Mouse (Mus musculus) adrenal gland, adult 18-20 months (tissue): ENCODE results near the gene Rd3l. TPM values are rescaled to one million over a fixed set of nuclear protein-coding genes. Genes with fewer than 3 reads are reported as not detected.

Source experiments
- DNase-seq, 2 experiments: peaks; one replicate each; pipeline ENCODE4 v3.0.0; 2021 to 2022; ENCODE audit warnings: low spot score in 2 of 2
- long read RNA-seq, 2 experiments: library from polyadenylated mRNA; stranded (forward); transcript quantifications; one replicate each; pipeline ENCODE4 v2.0.0; 2021
- total RNA-seq, 2 experiments: library from RNA; stranded (reverse); gene quantifications; 1 replicate in 1 of 2; 2 replicates in 1 of 2; pipeline ENCODE4 v1.2.3; 2021

Gene Rd3l
- total RNA-seq, result not detected
- long read RNA-seq, experiment 1, result 0 reads
- long read RNA-seq, experiment 2, result 0 reads

DNA sequence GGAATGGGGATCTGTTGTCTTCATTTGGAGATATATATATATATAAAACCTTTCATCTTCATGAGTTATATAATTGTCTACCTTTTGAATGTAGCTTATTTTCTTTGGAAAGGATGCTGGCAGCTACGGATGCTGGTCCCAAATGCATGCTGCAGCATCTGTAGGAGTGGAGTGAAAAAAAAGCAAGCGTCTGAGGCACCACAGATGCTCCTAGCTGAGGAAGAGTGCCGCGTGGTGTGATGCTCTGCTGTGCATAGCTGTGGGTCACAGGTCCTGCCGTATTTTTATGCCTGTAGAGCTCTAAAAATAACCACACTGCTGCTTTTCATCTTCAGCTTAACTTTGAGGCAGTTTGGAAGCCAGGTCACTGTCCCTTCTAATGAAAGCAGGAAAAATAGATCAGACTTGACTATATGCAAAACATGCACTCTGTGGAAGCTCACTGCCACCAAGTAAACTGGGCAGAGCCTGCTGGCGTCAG is at the start of gene Rd3l:
Gene Rd3l (minus strand): TSS at position 431 of the 481 bp plus-strand sequence.
- DNase-seq, result no peak

DNA sequence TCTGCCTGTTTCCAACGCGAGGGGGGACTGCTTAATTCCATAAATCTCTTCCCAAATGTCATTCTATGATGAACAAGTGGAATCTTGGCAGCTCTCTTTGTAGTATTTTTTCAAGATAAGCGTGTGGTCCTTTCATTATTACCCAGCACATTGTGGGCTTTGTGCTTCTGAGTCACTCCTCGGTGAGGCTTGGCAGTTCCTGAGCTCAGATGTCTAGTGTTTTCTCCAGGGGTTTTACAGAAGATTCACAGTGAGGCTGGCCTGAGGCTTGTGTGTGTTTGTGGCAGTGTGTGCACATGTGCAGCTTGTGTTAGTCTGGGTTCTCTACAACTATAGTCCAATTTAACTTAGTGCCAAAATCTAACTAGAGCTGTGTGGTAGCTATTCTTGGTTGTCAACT is 46.3 kb upstream of the Rd3l start:
- no peak for DNase-seq

DNA sequence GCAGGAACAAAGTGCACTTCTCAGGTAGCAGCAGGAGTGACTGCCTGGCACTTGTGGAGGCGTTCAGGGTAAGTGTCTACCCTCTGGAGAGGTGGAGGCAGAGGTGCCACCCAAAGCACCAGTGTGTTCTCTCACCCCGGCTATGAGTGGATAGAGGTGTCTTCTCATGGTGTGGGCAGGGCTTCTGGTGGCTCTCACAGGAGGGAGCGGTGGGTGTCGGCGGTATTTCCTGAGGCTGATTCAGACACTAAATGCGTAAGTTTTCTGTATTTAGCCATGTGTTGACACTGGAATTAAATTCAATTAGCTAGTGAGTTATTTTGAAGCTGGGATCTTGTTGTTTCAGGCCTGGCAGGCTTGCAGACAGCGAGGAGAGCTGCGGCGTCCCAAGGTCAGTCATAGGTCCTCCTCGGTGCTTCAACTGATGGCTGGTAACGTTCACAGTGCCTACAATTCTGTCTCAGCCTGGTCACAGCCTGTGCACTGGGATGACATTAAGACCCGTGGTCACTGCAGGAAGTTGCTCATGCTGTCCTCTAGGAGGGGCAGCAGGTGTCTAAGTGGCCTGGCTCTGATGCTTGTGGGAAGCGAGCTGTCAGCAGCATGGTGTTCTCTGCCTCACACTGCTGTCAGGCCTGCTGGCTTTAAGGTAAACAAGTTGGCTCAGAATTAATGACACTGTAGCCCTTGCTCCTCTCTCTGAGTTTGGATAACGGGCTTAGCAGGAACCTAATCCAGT is 45.0 kb upstream of the Rd3l start:
- DNase-seq, result no peak

DNA sequence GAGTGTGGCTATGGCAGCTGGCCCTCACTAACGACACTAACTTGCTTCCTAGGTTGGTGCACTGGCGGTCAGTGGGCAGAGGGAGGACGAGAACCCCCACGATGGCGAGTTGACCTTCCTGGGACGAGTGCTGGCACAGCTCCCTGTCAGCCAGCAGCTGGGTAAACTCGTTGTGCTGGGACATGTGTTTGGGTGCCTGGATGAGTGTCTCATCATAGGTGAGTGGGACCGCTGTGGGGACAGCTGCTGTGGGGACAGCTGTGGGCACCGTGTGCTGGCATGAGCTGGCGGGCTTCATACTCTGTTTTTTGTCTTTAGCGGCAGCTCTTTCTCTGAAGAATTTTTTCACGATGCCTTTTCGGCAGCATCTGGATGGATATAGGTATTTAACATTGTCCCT is 44.3 kb upstream of the Rd3l start:
- no peak for DNase-seq

DNA sequence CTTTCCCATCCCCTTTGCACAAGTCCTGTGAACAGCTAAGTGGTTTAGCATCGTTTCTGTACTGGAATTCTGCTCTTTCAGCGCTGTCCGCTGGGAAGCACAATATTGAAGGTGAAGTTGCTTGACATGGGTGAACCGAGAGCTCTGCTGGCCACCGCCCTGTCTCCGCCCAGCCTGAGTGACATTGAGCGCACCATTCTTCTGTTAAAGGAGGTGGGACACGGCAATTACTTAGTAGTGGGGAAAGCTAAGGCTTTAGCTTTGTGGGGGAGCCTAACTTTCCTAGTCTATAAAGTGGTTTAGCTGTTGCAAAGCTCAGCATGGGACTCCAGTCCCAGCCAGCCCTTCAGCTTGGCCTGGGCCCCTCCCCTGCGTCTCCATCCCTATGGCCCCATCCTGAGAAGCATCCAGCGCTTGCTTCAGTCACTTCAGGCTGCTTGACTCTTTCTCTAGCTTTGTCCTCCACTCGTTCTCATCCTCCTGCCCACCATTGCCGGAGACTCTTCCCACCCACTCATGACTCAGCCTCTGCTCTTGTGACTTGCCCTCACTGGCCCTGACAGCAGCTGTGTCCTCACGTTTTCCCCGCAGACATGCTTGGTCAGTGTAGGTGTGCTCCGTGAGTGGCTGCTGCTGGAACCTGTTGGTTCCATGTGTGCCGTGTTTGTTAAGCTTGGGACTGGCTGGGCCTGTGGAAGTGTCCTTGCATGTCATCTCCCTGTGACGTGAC is 43.6 kb upstream of the Rd3l start:
- DNase-seq, result no peak

DNA sequence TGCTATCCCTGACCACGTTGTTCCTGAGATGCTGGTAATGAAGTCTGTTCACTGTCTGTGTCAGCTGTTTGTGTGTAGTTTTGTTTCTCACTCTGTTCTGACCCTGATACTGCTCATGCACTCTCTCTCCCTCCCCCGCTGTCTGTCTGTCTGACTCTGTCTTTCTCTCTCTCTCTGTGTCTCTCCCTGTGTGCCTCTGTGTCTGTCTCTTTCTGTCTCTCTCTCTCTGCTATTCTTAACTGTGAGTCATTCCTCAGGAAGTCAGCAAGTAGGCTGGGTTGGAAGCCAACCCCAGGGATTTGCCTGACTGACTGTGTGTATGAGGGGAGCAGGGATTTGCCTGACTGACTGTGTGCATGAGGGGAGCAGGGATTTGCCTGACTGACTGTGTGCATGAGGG is 42.2 kb upstream of the Rd3l start:
- DNase-seq, result no peak

DNA sequence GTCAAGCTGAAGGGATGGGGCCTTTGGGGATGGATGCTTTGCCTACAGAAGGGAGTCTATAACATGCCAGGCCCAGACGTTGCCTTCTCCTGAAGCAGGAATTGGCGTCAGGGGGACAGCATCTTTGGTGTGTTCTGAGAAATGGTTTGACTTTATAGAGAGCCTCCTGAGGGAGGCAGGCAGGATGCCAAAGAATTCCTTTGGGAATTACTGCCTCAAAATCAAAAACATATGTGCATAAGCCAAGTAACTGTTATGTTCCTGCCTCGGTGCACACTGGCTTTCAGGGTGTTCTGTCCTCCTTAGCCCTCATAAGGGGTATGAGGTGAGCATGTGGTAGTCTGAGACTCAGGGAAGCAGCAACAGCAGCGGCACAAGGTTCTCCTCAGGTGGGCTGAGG is 35.2 kb upstream of the Rd3l start:
- no peak for DNase-seq

DNA sequence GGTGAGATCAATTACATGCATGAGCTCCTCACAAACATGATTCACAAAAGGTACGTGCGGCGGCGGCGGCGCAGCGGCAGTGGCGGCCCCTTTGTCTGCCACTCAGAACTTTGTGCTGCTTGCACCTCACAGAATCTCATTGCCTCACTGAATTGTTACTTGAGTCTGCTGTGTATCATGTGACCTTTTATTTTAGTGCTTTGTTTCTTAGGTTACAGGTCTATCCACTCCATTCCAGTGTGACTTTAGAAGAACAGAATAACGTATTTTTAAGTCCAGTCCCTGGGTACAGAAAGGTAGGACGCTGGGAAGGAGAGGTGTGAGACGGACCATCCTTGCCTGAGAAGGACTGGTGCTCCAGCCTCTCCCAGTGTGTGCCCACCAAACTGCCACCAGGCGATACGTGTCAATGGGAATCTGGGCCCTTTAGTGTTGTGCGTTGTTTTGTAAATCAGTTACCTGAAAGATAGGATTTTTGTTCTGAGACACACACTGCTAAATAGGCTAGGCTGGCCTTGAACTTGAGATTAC is 32.2 kb upstream of the Rd3l start:
- no peak for DNase-seq

DNA sequence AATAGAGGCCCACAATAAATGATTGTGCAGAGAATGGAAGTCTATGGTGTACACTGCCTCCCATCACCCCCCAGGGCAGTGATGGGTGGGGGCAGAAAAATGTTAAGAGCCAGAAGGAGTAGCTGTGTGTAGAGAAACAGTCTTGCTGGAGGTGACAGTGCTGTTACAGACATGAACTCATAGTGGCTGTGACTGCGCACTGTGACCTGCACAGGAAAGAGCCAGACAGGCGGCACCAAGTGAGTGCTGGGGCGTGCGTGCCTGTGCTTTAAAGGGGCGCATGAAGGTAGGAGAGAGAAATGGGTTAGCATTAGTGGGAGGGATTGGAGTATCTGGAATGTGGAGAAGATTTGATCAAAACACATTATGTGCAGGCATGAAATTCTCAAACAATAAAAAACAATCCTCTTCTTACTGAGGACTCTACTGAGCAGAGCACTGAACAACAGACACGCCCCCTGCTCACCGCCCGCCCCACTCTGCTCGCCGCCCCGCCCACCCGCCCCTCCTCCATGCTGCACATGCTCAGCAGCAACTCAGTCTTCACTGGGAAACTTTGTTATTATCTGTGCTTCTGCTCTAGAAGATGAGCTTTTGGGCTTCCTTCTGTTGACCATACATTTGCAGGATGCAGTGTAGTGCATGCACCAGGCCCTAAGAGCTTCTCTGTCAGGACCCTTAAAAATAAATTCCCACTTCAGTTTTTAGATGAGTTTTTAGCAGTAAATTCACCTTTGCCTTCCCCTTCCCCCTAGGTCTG is 31.6 kb upstream of the Rd3l start:
- no peak for DNase-seq

DNA sequence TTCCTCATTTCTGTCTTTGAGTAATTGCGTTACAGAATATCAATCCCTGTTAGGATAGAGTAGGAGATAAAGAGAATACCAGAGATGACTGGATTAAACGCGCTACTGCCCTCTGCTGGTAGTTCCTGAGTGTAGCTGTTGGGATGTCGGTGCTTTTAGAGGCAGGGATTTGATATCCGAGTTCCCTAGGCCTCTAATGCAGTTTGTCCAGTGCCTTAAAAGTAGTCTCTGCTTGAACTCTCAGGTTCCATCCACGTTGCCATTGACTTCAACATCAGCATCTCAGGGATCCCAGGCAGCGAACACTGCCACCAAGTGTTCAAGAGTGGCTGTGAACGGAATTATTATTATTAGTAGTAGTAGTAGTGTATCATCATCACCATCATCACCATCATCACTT is 20.1 kb upstream of the Rd3l start:
- peak; percentile 68 to 69 for DNase-seq

DNA sequence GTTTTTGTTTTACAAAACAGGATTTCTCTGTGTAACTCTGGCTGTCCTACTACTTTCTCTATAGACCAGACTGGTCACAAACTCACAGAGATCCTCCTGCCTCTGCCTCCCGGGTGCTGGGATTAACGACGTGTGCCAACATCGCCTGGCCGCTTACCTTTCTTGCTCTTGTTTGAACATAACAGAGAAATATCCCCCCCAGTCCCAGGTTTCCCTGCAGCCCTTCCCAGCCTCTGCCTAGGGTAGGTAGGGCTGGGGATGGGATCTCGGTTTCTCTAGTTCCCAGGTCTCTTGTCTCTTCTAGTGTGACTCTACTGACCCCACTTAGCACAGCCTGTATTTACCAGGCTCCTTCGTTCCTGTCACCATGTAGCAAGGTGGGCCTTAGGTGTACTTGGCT is 18.6 kb upstream of the Rd3l start:
- no peak for DNase-seq

DNA sequence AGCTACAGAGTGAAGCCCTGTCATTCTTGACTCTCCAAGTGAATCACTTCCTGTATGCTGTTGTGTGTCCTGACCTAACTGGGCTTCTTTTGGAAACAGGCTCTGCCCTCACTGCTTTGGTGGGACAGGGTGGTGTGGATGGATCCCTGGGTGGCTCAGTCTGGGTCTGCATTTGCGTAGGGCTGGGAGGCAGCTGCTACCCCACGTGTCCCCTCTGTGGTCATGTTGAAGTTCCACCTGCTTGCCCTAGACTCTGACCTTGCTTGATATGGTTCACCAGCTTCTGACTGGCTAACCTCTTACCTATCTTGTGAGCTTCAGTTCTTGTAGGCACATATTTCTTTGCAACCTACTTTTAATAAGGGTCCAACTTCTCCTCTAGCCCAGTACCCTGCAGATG is 14.0 kb upstream of the Rd3l start:
- DNase-seq, result no peak

DNA sequence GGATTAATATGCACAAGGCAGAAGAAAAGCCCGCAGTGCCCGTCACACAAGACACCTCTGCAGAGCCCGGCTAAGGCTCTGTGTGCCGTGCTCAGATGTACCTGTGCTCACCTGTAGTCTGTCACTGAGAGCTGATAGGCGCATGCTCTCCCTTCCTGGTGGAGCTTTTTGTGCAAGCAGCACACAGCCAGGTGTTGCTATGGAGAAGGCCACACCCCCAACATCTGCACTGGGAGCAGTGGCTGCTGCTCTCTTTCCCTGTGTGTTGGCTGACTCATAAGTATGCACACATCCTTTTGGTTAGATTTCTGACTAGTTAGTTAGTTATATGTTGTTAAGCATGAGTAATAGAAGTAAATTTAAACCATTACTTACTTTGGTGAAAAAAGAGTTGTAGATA is 11.5 kb upstream of the Rd3l start:
- no peak for DNase-seq

DNA sequence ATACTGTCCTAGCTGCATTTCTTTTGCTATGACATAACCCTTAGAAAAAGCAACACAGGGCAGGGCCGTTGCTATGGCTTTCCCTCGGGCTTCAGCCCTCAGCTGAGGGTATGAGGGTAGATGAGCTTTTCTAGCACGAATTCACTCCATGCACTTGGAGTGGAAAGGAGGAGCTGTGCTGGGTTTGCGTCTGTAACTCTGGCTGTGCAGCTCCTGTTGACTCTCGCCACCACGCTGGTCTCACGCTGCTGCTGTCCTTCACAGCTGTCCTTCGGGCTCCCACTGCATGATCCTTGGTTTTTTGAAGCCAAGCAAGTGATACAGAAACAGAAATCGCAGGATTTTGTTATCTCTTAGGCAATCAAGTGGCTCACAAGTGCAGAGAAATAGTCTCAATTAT is 5.6 kb upstream of the Rd3l start:
- DNase-seq, result no peak

DNA sequence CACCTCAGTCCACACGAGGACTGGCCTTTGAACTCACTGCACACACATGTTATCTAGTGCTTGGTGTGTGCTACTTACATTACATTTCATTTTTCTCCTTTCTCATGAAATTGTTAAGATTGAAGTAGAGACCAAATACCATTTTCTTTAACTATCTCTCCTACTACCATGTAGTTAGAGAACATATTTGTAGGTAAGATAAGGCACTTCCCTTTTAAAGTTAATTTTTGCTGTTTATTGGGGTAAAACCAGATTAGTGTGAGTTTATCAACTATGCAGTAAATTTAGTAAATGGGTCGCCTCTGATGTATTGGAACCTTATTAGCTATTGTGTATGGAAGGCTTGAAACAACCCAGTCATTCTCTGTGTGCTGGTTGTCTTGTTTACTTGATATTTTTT is 2.0 kb upstream of the Rd3l start:
- no peak for DNase-seq

DNA sequence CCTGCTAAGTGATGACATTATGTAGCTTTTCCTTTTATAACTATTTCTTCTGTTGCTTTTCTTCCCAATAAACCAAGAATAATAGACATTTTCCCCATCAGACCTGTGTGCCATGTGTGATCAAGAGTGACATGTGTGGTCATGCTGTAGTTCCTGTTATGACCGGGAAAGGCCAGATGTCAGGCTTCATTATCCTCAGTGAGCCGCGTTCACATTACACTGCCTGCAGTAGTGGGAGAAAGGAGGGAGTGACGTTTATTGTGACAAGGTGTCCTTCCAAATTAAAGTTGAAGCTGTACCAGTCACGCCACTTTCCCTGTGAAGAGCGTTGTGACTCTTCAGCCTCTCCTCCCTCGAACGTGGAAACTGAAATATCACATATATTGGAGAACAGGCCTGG is 714 bp upstream of the Rd3l start:
- DNase-seq, result no peak

DNA sequence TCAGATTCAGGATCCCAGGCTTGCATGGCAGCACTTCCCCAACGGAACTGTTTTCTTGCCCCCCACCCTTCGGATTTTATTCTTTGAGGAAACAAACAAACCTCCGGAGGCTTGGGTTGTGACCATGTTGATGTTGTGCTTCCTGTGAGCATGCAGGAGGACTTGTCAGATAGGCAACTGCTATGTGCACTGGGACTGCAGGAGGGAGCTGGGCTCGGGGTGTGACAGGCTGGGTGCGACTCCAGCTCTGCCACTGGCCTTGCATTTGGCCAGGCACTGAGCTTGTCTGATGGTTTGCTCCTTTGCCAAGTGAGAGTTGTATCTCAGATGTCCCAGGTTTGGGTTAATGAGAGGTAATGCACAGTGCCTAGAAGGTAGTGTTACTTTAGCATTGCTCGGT is 2.8 kb downstream of the Rd3l start:
- no peak for DNase-seq

DNA sequence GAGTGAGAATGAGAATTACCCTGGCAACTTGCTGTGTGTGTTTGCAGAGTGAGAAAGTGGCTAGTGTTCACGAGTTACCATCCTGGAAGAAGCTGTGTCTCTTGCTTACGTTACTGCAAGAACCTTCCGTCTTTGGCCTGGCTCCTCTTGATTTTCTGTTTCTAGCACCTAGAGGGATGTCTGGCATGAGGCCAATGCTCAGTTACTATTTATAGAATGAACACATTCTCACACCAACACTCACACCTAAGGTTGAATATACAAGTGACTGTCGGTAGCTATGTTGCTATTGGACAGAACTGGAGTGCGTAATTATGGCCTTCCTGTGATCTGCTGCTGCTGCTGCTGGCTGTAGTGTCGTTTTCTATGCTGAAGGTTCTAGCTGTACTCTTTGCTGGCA is 4.0 kb downstream of the Rd3l start:
- no peak for DNase-seq

DNA sequence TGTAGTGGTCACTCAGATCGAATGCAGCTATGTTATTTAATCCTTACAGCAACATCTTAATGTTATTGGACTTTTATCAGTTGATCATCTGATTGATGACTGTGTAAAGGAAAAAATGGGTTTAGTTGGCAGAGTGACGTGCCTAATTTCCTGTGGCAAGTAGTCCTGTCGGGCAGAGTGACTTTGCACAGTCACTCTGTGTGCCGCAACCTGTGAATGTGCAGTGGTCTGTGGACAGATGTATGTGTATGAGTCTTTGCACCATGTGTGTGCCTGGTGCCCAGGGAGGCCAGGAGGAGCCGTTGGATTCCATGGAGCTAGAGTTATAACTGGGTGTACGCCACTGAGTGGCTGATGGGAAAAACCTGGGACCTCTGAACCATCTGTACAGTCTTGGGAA is 6.5 kb downstream of the Rd3l start:
- no peak for DNase-seq

DNA sequence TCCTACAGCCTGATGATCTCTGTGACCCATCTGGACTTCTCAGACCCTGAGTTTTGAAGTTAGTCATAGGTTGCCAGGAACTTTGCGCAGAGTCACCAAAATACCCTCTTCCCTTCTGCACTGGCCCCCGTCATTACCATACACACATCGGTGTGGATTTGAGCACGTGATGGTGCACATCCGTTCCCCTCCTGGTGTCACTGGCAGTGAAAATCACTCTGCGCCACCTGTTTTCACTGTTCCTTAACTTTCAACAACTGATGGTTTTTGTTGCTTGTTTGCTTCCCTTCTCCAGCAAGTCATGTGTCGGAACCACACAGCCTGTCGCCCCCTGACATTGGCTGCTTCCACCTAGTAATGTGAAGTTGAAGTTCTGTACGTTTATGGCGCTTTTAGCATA is 8.6 kb downstream of the Rd3l start:
- no peak for DNase-seq

DNA sequence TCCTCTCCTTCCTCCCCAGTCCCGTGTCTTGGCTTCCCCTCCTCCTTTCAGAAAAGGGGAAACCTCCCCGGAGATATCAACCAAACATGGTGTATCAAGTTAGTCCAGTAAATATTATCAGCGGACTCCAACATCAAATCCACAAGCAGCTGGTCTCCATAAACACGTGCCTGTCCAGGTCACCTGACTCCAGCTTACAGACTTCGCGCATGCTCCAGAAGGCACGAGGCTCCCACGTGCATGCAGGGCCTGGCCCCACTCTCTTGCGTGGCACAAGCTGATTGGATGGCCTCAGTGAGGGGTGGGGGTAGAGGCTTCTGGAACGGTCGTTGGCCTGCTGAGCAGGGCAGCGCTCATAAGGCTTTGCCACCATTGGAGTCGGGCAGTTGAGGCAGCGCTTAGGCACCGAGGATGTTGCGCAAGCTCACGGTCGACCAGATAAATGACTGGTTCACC is 9.9 kb downstream of the Rd3l start, which contains the start of gene Tdrd9:
Gene Tdrd9 (plus strand): TSS at position 329 of the 456 bp plus-strand sequence.
- DNase-seq, result no peak

DNA sequence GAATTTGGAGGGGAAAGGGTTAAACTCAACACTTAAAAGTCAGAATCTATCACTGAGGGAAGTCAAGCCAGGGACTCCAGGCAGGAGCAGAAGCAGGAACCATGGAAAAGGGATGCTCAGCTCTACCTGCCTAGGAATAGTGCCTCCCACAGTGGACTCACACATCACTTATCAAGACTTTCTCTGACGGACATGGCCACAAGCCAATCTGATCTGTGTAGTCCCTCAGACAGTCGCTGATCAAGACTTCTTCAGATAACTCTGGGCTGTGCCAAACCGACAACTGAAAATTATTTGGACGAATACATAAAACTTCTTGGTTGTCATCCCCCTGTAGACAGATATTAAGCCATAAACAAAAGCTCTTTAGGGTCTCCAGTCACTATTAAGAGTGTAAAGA is 11.0 kb downstream of the Rd3l start:
- DNase-seq, result no peak
